Mouse (Mus musculus) hindbrain, embryonic 15.5 days (tissue): Measurements from ENCODE around the gene Arhgef40. TPM values are rescaled to one million over a fixed set of nuclear protein-coding genes. Genes with fewer than 3 reads are reported as not detected.

Experiments
- ATAC-seq: fragments of 200-750 bp; cut with Nextera tagmentation; 2 replicates; pipeline ENCODE4 v1.8.0; 2017; ENCODE audit warnings: low read depth, moderate number of reproducible peaks, moderate TSS enrichment; ENCODE audit not compliant: low FRiP score
- H3K27ac ChIP-seq: fragments of 300-500 bp; sonication (generic); replicated peaks from 2 replicates; pipeline ENCODE4 v1.5.1; 2015; ENCODE audit warnings: mild to moderate bottlenecking, inconsistent platforms
- H3K27me3 ChIP-seq: fragments of 300-500 bp; sonication (generic); 2 replicates; pipeline ENCODE4 v1.6.1; 2015; ENCODE audit warnings: control low read depth, inconsistent platforms
- H3K36me3 ChIP-seq: fragments of 300-500 bp; sonication (generic); 2 replicates; pipeline ENCODE4 v1.6.1; 2015; ENCODE audit warnings: control low read depth, inconsistent platforms
- H3K4me1 ChIP-seq: fragments of 300-500 bp; sonication (generic); replicated peaks from 2 replicates; pipeline ENCODE4 v1.6.1; 2015; ENCODE audit warnings: control low read depth, inconsistent platforms
- H3K4me2 ChIP-seq: fragments of 300-500 bp; sonication (generic); 2 replicates; pipeline ENCODE4 v1.6.1; 2015; ENCODE audit warnings: moderate library complexity, mild to moderate bottlenecking, inconsistent platforms
- H3K4me3 ChIP-seq: fragments of 300-500 bp; sonication (generic); 2 replicates; pipeline ENCODE4 v1.5.1; 2015; ENCODE audit warnings: mild to moderate bottlenecking, inconsistent platforms
- H3K9ac ChIP-seq: fragments of 300-500 bp; sonication (generic); 2 replicates; pipeline ENCODE4 v1.6.1; 2015; ENCODE audit warnings: inconsistent platforms
- H3K9me3 ChIP-seq: fragments of 300-500 bp; sonication (generic); 2 replicates; pipeline ENCODE4 v1.6.1; 2016; ENCODE audit warnings: control low read depth, inconsistent platforms
- WGBS: fragments of 180-500 bp; shearing (Covaris S2); methylation state at CpG from one replicate; pipeline ENCODE4 v1.1.7; 2015; 5-methylcytosine and 5-hydroxymethylcytosine counted together
- polyA plus RNA-seq: library from polyadenylated mRNA; unstranded; fragments of >200 nt; fragmentation: Nextera tagmentation; extraction: Ambion mirVana; gene quantifications from 2 replicates; pipeline ENCODE4 v1.2.1, GENCODE M21; 2015

Arhgef40 gene
- polyA plus RNA-seq, 1 experiment from 2014 or later, result 85.2 TPM

DNA sequence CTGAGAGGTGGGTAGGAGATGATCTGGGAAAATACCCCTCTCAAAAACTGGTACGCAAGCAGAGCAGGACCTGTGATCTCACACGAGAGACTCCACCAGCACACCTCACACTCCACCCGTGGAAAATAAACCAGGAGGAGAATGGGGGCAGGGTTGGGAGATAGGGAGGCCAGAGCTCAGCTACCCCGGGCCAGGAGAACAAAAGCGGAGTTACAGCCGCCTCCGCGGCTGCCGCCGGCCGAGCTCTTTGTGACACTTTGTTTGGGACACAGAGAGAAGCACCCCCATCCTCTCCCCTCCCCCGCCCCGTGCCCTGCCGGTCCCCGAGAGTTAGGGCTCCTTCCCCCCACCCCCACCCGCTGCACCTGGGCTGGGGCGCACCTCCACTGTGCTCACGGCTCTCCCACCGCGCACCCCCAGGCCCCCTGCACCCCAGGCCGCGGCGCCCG, 29.3 kb downstream of the Arhgef40 start:
- H3K27me3 ChIP-seq, result no peaks in the 10 kb centered on the region
- H3K36me3 ChIP-seq, result no peaks in the 10 kb centered on the region
- ATAC-seq, result peak; percentile 8; the same call in 1 of the 2 replicates
- H3K4me1 ChIP-seq, result peaks cover 79% of the 10 kb centered on the region
- H3K9ac ChIP-seq, result peak overlapping the region; percentile 65
- 0% methylated on average over 12 of the region's 24 CpGs for WGBS
- H3K4me3 ChIP-seq, result peak overlapping the region; percentile 65
- peak overlapping the region; percentile 96 for H3K27ac ChIP-seq
- H3K4me2 ChIP-seq, result peak overlapping the region; percentile 70
- no peaks in the 10 kb centered on the region for H3K9me3 ChIP-seq

DNA sequence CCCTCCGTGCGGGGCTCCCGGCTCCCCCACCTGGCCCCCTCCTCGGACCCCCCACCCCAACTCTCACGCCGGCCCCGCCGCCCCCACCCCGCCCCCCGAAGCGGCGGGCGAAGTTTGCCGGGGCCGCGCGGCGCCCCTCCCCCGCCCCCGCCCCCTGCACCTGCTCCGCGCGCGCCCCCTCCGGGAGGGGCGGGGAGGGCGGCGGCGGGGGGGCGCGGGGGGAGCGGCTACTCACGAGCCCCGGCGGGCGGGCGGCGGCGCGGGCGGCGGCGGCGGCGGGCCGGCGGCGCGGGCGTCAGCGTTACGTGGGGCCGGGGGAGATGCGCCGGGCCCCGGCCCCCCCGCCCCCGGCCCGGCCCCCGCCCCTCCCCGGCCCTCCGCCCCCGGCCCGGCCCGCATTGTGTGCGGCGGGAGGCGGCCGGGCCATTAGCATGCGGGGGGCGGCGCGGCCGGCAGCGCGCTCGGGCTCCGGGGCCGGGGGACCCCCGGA, 29.8 kb downstream of the Arhgef40 start:
- peaks cover 79% of the 10 kb centered on the region for H3K4me1 ChIP-seq
- peak overlapping the region; percentile 65 for H3K4me3 ChIP-seq
- H3K9ac ChIP-seq, result peak overlapping the region; percentile 65
- no peaks in the 10 kb centered on the region for H3K36me3 ChIP-seq
- no peaks in the 10 kb centered on the region for H3K27me3 ChIP-seq
- peak overlapping the region; percentile 96 for H3K27ac ChIP-seq
- 0 out of 2 replicates have a peak, but pooled peaks have one; percentile 10 for ATAC-seq
- H3K4me2 ChIP-seq, result peak overlapping the region; percentile 70
- H3K9me3 ChIP-seq, result no peaks in the 10 kb centered on the region
- WGBS, result 0% methylated on average over 11 of the region's 80 CpGs

DNA sequence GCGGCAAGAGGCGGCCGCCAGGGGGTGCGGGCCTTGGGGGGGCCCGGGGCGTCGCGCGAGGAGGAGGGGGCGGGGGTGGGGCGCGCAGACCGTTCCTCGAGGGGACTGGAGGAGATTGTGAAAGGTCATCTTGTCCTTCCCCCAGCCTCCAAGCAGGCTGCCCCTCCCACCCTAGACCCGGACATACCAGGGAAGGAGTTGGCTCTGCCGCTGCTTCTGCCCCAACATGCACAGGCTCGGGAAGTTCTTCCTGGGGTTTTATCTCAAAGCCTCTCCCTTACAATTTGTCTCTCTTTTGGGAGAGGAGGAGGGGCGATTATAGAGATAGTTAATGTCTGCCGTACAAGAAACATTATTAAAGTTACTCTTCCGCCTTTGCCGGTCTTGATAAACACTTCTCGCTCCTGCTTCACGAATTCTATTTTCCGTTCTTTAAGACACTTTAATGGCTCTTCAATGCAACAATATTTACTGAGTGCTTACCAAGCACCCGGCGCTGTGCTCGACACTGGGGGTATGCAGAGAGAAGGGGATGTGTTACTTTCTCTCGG, 30.3 kb downstream of the Arhgef40 start:
- 0% methylated on average over 16 of the region's 28 CpGs for WGBS
- peak; percentile 25; the same call in 1 of the 2 replicates for ATAC-seq
- peaks cover 74% of the 10 kb centered on the region for H3K4me1 ChIP-seq

DNA sequence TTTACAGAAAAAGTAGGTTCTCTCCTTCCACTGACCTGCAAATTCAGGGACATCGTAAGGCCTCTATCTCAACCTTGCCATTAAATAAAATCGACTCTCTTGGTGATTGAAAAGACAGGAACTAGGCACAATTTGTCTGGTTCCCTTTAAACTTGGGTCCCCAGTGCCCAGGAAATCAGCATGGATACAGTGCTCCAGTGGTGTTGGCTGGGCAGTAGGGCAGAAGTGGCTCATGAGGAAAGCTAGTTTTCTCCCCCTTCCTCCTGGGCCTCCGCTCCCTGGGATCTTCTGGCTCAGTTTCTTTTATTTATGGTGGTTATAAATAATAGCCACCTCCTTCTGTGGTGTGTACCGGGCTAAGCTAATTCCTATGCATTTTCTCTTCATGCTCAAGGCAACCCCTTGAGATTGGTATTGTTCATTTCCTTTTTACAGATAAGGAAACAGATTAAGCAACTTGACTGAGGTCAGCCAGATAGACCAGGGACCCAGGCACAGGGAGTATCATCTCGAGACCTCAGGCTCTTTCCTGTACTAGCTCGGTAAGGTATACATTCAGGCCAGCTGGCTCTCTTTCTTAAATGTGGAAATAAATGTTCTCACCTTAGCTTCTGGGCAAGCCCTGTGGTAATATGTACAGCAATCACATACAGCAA, 31.1 kb downstream of the Arhgef40 start, which contains the start of gene Tmem253:
Tmem253 (plus strand) TSS at position 214 of the 656 bp plus-strand sequence.
- Histone ChIP-seq H3K27ac (peak within 1 kb of the TSS; percentile 96), H3K4me3 (peak within 1 kb of the TSS; percentile 65), H3K4me2 (peak within 1 kb of the TSS; percentile 70), H3K9ac (peak within 1 kb of the TSS; percentile 65), H3K36me3 (no peaks in the 10 kb centered on the region), H3K27me3 (no peaks in the 10 kb centered on the region), H3K9me3 (no peaks in the 10 kb centered on the region), H3K4me1 (peaks cover 68% of the 10 kb centered on the region)
- WGBS, result 26% methylated on average over 6 of the region's 6 CpGs
- ATAC-seq, result no peak

More for the DNA sequence above, 30.3 kb downstream of the Arhgef40 start:
- peak overlapping the region; percentile 96 for H3K27ac ChIP-seq
- H3K4me2 ChIP-seq, result peak overlapping the region; percentile 70
- H3K9ac ChIP-seq, result peak overlapping the region; percentile 65
- H3K9me3 ChIP-seq, result no peaks in the 10 kb centered on the region
- H3K27me3 ChIP-seq, result no peaks in the 10 kb centered on the region
- no peaks in the 10 kb centered on the region for H3K36me3 ChIP-seq
- H3K4me3 ChIP-seq, result peak overlapping the region; percentile 65

DNA sequence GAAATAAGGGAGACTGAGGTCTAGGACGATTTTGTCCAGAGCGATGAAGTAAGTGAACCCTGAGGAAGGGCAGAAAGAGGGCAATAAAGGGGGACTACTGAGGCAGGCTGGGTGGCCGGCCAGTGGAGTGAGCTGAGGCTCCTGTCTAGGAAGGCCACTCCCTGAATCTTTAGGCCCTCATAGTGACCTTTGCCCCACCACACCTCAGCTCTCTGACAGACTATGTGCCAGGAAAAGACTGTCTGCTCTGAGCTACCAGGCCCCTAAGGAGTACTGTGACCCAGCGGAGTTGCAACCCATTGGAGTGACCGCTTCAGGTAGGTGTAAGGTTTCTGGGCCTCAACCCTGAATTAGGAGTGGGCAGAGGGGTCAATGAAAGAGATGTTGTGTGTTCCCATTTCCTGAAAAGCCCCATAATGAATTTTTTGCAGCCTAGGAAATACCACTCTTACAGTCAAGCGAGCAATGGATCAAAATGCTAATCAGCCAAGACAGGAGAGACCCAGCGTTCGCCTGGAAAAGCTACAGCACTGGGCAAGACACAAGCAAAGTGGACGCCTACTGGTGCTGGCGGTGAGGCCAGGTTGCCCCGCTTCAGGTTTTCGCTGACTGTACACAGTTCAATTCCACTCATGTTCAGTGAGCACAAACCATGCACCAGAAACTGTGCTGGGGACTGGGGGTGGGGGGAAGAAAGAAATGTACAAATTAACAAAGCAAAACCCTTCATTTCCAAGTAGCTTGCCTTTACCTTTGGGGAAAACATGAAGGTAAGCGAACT, 32.3 kb downstream of the Arhgef40 start:
- H3K36me3 ChIP-seq, result no peaks in the 10 kb centered on the region
- H3K4me3 ChIP-seq, result no peak overlapping the region
- H3K9me3 ChIP-seq, result no peaks in the 10 kb centered on the region
- H3K9ac ChIP-seq, result no peak overlapping the region
- no peak for ATAC-seq
- H3K27ac ChIP-seq, result no peak overlapping the region
- H3K4me1 ChIP-seq, result peaks cover 68% of the 10 kb centered on the region
- WGBS, result 66% methylated on average over 13 of the region's 13 CpGs
- no peak overlapping the region for H3K4me2 ChIP-seq
- no peaks in the 10 kb centered on the region for H3K27me3 ChIP-seq

DNA sequence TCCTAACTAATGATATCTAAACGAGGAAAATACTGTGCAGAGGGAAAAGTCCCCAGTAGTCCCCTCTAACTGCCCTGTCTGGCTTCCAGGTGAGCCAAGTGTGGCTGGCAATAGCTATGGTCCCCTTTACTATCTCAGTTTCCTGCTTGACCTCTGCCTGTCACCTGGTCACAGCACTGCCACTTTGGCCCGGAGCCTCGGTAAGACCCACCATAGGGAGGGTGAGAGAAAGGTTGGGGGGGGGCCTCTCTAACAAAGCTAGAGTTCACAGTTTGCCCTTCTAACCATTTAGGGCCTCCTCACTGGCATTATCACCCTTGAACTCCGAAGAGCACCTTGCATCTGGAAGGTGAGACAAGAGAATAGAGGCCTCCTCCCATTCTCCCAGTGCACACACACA, 33.1 kb downstream of the Arhgef40 start:
- no peak for ATAC-seq
- H3K4me3 ChIP-seq, result no peak overlapping the region
- H3K9ac ChIP-seq, result no peak overlapping the region
- no peaks in the 10 kb centered on the region for H3K36me3 ChIP-seq
- H3K27me3 ChIP-seq, result no peaks in the 10 kb centered on the region
- H3K27ac ChIP-seq, result no peak overlapping the region
- H3K4me1 ChIP-seq, result peaks cover 63% of the 10 kb centered on the region
- WGBS, result 85% methylated on average over 4 of the region's 4 CpGs
- no peaks in the 10 kb centered on the region for H3K9me3 ChIP-seq
- no peak overlapping the region for H3K4me2 ChIP-seq

DNA sequence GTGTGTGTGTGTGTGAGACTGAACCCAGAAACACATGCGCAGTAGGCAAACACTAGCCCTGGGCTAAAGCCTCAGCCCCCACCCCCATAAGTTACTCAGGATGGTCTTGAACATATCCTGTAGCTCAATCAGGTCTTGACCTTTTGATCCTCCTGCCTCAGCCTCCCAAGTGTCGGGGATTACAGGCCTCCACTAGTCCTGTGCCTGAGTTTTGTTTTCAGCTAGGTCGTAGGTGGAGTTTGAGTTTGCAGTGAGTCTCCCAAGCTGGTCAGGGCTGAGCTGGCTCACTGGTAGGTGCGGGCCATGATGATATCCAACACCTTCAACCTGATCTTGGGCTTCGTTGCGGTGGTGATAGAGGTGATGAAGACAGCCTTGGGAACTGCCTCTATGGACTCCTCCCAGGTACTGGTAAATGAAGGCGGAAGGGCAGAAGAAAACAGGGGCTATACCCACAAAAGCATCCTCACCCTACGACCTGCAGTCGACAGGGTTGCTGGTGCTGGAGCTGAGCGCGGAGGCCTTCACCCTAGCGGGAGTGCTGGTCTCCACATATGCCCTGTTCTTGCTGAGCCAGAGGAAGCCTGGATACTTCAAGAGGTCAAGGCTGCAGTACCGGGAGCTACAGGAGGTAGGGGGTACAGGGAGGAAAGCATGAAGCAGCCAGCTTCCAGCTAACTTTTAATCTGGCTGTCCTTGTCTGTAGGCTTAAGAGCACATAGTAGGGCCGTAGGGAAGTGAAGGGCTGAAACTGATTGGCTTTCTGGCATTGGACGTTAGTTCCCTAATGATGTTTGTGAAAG, 33.9 kb downstream of the Arhgef40 start:
- Histone ChIP-seq H3K27ac (peak overlapping the region; percentile 99; the same call in 1 of the 2 replicates), H3K4me1 (peaks cover 62% of the 10 kb centered on the region), H3K27me3 (no peaks in the 10 kb centered on the region), H3K36me3 (no peaks in the 10 kb centered on the region), H3K4me2 (peak overlapping the region; percentile 68), H3K4me3 (peak overlapping the region; percentile 72), H3K9me3 (no peaks in the 10 kb centered on the region), H3K9ac (peak overlapping the region; percentile 93)
- WGBS, result 87% methylated on average over 15 of the region's 15 CpGs
- ATAC-seq, result no peak

DNA sequence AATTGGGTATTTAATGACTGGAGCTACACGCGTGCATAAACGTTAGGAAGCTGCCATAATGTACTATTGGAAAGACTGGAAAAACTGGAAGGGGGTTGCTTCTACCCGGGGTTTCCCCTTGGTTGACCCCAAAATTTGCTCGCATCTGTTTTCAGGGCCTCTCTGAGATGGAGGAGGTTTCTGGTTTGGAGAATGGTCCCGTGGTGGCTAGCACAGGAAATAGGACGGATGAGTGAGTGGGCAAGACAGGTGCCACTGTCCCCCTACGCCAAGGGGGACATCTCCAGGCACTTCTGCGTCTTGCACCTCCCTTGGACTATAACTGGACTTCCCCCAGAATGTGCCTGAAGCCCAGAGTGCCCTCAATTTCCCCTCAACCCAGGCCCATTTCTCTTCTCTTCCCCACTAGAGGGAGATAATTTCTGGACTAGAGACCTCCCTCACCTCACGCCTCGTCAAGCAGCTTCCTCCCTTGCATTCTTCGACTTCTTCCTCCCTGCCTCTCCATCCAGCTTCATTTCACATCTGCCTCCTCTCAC, 34.6 kb downstream of the Arhgef40 start:
- H3K27me3 ChIP-seq, result no peaks in the 10 kb centered on the region
- ATAC-seq, result no peak
- no peaks in the 10 kb centered on the region for H3K36me3 ChIP-seq
- no peaks in the 10 kb centered on the region for H3K9me3 ChIP-seq
- H3K4me2 ChIP-seq, result peak overlapping the region; percentile 68
- H3K9ac ChIP-seq, result peak overlapping the region; percentile 93
- H3K4me3 ChIP-seq, result peak overlapping the region; percentile 72
- WGBS, result 32% methylated on average over 12 of the region's 12 CpGs
- peaks cover 63% of the 10 kb centered on the region for H3K4me1 ChIP-seq
- H3K27ac ChIP-seq, result peak overlapping the region; percentile 99

DNA sequence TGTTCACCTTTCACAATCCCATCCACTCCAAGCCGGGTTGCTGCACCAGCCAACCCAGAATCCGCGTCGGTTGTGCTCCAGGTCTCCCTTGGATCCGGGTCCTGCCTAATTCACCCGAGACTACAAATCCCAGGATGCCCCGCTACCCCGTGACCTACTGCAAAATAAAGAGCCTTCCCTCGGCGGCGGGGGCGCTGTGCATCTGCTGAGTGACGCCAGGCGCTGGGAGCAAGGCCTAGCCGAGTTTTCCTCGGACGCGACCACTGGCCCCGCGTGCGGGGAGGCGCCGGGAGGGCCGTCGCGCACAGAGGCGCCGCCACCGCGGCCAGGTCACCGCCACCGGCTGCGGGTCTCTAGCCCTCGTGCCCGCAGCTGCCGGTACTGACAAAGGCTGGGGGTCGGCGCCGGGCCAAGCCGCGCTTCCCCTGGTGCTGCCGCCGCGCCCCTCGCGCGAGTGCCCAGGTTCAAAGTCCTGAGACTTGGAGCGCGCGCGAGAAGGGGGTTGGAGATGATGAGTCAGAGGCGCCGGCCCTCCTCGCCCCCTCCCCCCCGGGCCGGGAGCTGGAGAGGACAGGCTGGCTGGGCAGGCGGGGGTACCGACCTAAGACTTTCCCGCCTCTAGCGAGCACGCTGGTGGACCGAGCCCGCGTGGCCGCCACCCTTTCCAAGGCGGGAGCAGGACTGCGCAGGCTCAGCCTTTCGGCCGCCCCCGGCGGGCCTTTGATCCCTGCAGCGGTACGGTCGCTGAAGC, 35.2 kb downstream of the Arhgef40 start:
- H3K4me2 ChIP-seq, result peak overlapping the region; percentile 68
- peaks cover 63% of the 10 kb centered on the region for H3K4me1 ChIP-seq
- peak overlapping the region; percentile 72 for H3K4me3 ChIP-seq
- WGBS, result under 1% methylated on average over 71 of the region's 74 CpGs
- no peaks in the 10 kb centered on the region for H3K36me3 ChIP-seq
- H3K9me3 ChIP-seq, result no peaks in the 10 kb centered on the region
- H3K27ac ChIP-seq, result peak overlapping the region; percentile 99
- peak overlapping the region; percentile 93 for H3K9ac ChIP-seq
- no peaks in the 10 kb centered on the region for H3K27me3 ChIP-seq
- ATAC-seq, result peak; percentile 89

DNA sequence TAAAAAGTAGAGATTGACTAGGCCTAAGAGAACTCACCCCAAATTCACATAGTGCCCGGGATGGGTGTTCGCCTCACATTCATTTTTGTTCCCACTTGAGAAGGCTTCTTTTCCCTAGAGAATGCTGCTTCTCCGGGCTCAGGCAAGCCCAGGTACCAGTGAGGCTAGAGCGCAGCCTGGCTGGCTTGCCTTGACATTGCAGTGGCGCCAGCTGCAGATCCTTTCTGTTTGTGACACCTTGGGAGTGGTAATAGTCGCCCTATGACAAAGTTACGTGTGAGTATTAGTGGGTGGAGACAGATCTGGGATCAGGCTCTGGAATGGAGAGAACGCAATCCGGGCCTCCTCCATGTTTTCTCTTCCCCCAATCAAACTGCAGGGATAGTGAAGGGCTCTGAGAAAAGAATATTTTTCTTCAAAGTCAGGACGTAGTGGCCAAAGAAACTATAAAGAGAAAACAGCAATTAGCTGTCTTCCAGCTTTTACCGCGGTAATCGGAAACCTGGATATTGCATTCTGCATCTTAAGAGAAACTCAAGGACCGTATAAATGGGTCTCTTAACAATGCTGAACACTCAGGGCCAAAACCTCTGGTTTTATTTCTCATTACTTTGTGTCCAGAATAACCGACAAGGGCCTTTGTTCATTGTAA, 36.1 kb downstream of the Arhgef40 start, which contains the start of gene Zfp219:
Zfp219 (minus strand) TSS at position 248 of the 652 bp plus-strand sequence.
- Histone ChIP-seq H3K9me3 (no peaks in the 10 kb centered on the region), H3K27ac (peak within 1 kb of the TSS; percentile 99), H3K27me3 (no peaks in the 10 kb centered on the region), H3K4me3 (peak within 1 kb of the TSS; percentile 72), H3K4me1 (peaks cover 56% of the 10 kb centered on the region), H3K9ac (peak within 1 kb of the TSS; percentile 93), H3K36me3 (no peaks in the 10 kb centered on the region), H3K4me2 (peak within 1 kb of the TSS; percentile 68)
- 7% methylated on average over 15 of the region's 15 CpGs for WGBS
- ATAC-seq, result peak; percentile 52
